Mouse (Mus musculus): ENCODE results near the gene Tfap2a. TPM values are rescaled to one million over a fixed set of nuclear protein-coding genes. Genes with fewer than 3 reads are reported as not detected.

Gene Tfap2a
- 0.94 and 1.2 TPM in 2 replicates for polyA plus RNA-seq (2014; fragmentation: Nextera tagmentation; extraction: Ambion mirVana)

DNA sequence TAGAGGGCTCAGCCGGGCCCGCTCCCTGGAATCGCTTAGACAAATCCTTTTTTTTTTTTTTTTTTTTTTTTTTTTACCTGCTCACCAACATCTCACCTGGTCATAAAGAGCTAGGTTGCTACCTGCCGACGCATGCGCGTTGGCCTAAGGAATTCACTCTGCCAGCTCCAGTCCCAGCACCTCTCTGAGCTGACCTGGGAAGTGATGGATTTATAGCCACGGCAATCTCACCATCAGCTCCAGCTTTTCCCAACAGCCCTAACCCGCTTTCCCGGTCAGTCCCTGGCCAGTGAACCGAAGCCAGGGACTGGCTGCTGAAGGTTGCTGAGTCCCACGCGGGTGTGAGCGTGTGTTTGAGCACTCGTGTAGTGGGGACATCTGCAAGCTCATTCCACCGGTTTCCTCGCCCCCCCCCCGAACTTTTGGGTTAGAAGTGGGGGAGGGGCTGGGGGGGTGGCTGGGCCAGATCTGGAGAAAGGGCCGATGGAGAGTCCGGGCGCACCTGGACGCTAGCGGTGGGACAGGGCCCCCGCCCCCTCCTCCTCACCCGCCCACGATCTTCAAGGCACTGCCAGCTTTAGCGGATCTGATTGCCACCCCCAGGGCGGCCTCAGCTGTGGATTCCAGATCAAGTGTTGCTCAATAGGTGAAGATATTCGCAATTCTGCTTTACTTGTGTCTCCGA lies at the start of gene Tfap2a:
Gene Tfap2a (minus strand): TSS at position 181 of the 685 bp plus-strand sequence.
- Histone ChIP-seq H3K9ac (replicated peaks; ENCODE audit: low read depth, low read length) (no peak within 1 kb of the TSS), H3K4me2 (replicated peaks; ENCODE audit: low read depth, low read length) (no peak within 1 kb of the TSS), H3K9me3 (ENCODE audit: control insufficient read depth, low read depth, low read length) (no peaks in the 10 kb centered on the region), H3K4me3 (ENCODE audit: low read depth, low read length) (peak within 1 kb of the TSS; percentile 0; the same call in 1 of the 2 replicates), H3K4me1 (ENCODE audit: control insufficient read depth, insufficient read depth, low read length) (0 out of 2 replicates have a peak, but pooled peaks cover 3% of the 10 kb centered on the region), H3K27me3 (ENCODE audit: control insufficient read depth, insufficient read depth, low read length) (peaks cover 77% of the 10 kb centered on the region), H3K36me3 (ENCODE audit: control insufficient read depth, insufficient read depth, low read length) (no peaks in the 10 kb centered on the region), H3K27ac (ENCODE audit: low read length) (no peak within 1 kb of the TSS)
- WGBS = under 1% methylated on average over 30 of the region's 30 CpGs
- ATAC-seq (ENCODE audit: insufficient number of reproducible peaks, insufficient read depth, low FRiP score, low read depth) = no peak

DNA sequence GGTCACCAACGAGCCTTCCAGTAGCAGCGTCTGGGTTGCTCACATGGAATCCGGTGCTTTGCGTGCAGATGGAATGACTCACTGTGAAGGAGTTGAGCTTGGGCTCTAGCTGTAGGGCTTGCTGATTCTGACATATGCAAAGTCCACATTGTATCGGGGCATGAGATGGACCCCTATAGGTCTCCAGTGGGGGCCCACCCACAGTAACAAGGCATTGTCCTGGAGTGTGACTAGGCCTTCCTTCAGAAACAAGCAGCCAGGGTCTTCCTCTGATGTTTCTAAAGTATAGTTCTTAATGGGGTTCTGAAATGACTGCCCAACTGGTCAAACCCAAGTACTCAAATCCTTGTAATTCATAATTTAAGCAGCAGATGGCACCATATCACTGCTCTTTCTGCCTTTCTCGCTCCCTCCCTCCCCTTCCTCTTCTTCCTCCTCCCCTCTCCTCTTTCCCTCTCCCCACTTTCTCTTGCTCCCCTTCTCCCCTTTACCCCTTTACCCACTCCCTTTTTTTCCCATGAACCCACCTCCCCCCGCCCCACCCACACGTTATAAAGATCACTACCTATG lies 46.1 kb upstream of the Tfap2a start:
- H3K4me2 ChIP-seq (replicated peaks; ENCODE audit: low read depth, low read length) = no peak overlapping the region
- H3K36me3 ChIP-seq (ENCODE audit: control insufficient read depth, insufficient read depth, low read length) = no peaks in the 10 kb centered on the region
- H3K4me1 ChIP-seq (ENCODE audit: control insufficient read depth, insufficient read depth, low read length) = no peaks in the 10 kb centered on the region
- no peak overlapping the region for H3K9ac ChIP-seq (replicated peaks; ENCODE audit: low read depth, low read length)
- WGBS = 42% methylated on average over 8 of the region's 8 CpGs
- no peaks in the 10 kb centered on the region for H3K9me3 ChIP-seq (ENCODE audit: control insufficient read depth, low read depth, low read length)
- H3K27me3 ChIP-seq (ENCODE audit: control insufficient read depth, insufficient read depth, low read length) = no peaks in the 10 kb centered on the region
- no peak overlapping the region for H3K27ac ChIP-seq (ENCODE audit: low read length)
- ATAC-seq (ENCODE audit: insufficient number of reproducible peaks, insufficient read depth, low FRiP score, low read depth) = no peak
- H3K4me3 ChIP-seq (ENCODE audit: low read depth, low read length) = no peak overlapping the region

DNA sequence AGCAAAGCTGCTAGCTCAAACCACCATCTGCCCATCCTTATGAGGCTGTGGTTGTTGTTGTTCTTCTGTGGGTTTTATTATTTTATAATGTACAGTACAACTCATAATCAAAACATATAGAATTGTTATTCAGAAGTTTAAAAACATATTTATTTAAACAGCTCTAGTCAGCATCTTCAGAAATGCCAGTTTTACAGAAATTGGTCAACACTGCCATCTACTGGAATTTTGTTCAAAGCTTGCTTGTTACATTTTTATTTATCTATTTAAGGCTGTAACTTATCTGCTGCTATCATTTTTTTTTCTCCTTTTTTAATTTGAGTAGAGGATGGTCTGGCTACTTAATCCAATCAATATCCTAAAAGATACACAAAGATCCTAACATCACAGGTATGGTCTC lies 19.8 kb upstream of the Tfap2a start:
- H3K4me2 ChIP-seq (replicated peaks; ENCODE audit: low read depth, low read length) = no peak overlapping the region
- ATAC-seq (ENCODE audit: insufficient number of reproducible peaks, insufficient read depth, low FRiP score, low read depth) = no peak
- no peaks in the 10 kb centered on the region for H3K36me3 ChIP-seq (ENCODE audit: control insufficient read depth, insufficient read depth, low read length)
- H3K27me3 ChIP-seq (ENCODE audit: control insufficient read depth, insufficient read depth, low read length) = no peaks in the 10 kb centered on the region
- no peaks in the 10 kb centered on the region for H3K9me3 ChIP-seq (ENCODE audit: control insufficient read depth, low read depth, low read length)
- H3K9ac ChIP-seq (replicated peaks; ENCODE audit: low read depth, low read length) = no peak overlapping the region
- H3K4me1 ChIP-seq (ENCODE audit: control insufficient read depth, insufficient read depth, low read length) = no peaks in the 10 kb centered on the region
- no peak overlapping the region for H3K27ac ChIP-seq (ENCODE audit: low read length)
- H3K4me3 ChIP-seq (ENCODE audit: low read depth, low read length) = no peak overlapping the region

DNA sequence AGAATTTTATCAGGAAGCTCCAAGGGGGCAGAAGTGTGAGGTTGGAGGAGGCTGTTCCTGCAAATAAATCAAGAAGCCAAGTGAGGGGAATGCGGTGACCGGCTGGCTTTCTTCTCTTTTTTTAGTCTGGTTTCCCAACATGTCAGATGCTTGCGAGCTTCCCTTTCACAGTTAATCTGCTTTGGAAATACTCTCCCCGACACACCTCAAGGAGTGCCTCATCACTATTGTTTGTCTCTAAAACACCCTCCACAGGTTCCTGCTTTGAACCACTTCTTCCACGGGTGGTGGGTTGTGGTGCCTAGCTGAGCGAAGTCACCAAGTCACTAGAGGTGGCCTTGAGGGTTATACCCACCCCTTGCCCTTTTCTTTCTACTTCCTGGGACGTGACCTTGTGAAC lies 18.2 kb upstream of the Tfap2a start:
- no peak overlapping the region for H3K4me2 ChIP-seq (replicated peaks; ENCODE audit: low read depth, low read length)
- WGBS = 55% methylated on average over 7 of the region's 7 CpGs
- ATAC-seq (ENCODE audit: insufficient number of reproducible peaks, insufficient read depth, low FRiP score, low read depth) = no peak

DNA sequence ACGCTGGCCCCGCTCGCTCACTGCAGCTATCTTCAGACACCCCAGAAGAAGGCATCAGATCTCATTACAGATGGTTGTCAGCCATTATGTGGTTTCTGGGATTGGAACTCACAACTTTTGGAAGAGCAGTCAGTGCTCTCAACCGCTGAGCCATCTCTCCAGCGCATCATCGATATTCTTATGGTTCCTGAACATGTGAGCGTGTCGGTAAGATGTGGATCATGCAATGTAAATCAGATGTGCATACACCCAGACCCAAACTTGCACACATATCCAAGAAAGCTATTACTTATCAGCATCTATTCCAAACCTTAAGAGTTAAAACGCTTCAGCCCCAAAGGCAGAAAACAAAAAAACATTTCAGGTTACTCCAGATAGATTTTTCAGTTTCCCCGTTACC lies 15.9 kb upstream of the Tfap2a start:
- 93% methylated on average over 10 of the region's 10 CpGs for WGBS
- ATAC-seq (ENCODE audit: insufficient number of reproducible peaks, insufficient read depth, low FRiP score, low read depth) = no peak
- no peak overlapping the region for H3K4me2 ChIP-seq (replicated peaks; ENCODE audit: low read depth, low read length)
- H3K9ac ChIP-seq (replicated peaks; ENCODE audit: low read depth, low read length) = no peak overlapping the region
- no peaks in the 10 kb centered on the region for H3K4me1 ChIP-seq (ENCODE audit: control insufficient read depth, insufficient read depth, low read length)
- H3K9me3 ChIP-seq (ENCODE audit: control insufficient read depth, low read depth, low read length) = no peaks in the 10 kb centered on the region
- no peak overlapping the region for H3K4me3 ChIP-seq (ENCODE audit: low read depth, low read length)
- H3K27me3 ChIP-seq (ENCODE audit: control insufficient read depth, insufficient read depth, low read length) = no peaks in the 10 kb centered on the region
- no peak overlapping the region for H3K27ac ChIP-seq (ENCODE audit: low read length)
- H3K36me3 ChIP-seq (ENCODE audit: control insufficient read depth, insufficient read depth, low read length) = no peaks in the 10 kb centered on the region

More for the DNA sequence above, 18.2 kb upstream of the Tfap2a start:
- Histone ChIP-seq H3K4me1 (ENCODE audit: control insufficient read depth, insufficient read depth, low read length) (no peaks in the 10 kb centered on the region), H3K9me3 (ENCODE audit: control insufficient read depth, low read depth, low read length) (no peaks in the 10 kb centered on the region), H3K4me3 (ENCODE audit: low read depth, low read length) (no peak overlapping the region), H3K27me3 (ENCODE audit: control insufficient read depth, insufficient read depth, low read length) (no peaks in the 10 kb centered on the region), H3K9ac (replicated peaks; ENCODE audit: low read depth, low read length) (no peak overlapping the region), H3K36me3 (ENCODE audit: control insufficient read depth, insufficient read depth, low read length) (no peaks in the 10 kb centered on the region), H3K27ac (ENCODE audit: low read length) (no peak overlapping the region)

DNA sequence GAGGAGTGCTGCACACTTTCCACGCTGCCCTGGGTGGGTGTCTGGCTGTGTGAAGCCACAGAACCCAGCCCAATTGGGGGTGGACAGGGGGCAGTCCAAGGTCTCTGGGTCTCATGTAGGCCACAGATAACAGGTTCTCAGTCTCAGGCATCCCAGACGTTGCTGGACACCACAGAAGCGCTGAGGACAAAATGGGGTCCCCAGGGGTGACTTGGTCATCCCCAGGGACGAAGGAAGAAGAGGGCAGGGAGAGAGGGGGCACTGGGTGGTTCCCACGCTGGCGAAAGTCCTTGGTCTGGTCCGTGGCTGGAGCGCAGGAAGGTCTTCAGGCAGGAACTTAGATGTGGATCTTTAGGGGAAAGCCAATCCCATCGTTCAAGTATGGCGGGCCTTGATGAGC lies 13.7 kb upstream of the Tfap2a start:
- ATAC-seq (ENCODE audit: insufficient number of reproducible peaks, insufficient read depth, low FRiP score, low read depth) = no peak
- Histone ChIP-seq H3K36me3 (ENCODE audit: control insufficient read depth, insufficient read depth, low read length) (no peaks in the 10 kb centered on the region), H3K4me3 (ENCODE audit: low read depth, low read length) (no peak overlapping the region), H3K27ac (ENCODE audit: low read length) (no peak overlapping the region), H3K4me2 (replicated peaks; ENCODE audit: low read depth, low read length) (no peak overlapping the region), H3K9me3 (ENCODE audit: control insufficient read depth, low read depth, low read length) (no peaks in the 10 kb centered on the region), H3K27me3 (ENCODE audit: control insufficient read depth, insufficient read depth, low read length) (no peaks in the 10 kb centered on the region), H3K4me1 (ENCODE audit: control insufficient read depth, insufficient read depth, low read length) (no peaks in the 10 kb centered on the region), H3K9ac (replicated peaks; ENCODE audit: low read depth, low read length) (no peak overlapping the region)
- WGBS = 89% methylated on average over 10 of the region's 10 CpGs

DNA sequence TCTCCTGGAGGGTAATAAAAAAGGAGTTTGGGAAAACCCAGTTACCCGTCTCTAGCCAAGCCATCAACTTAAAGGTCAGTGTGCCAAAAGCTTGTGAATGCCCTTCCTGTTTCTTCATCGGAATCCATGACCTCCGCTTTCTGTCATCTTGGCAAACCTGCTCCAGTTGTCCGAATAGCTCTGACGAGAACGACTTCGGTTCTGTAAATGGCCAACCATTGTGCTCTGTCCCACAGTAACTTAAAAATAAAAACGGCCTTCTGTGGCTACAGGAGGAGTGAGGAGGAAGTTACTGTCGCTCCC lies 11.4 kb upstream of the Tfap2a start:
- Histone ChIP-seq H3K4me2 (replicated peaks; ENCODE audit: low read depth, low read length) (peak overlapping the region; percentile 31; the same call in 1 of the 2 replicates), H3K9ac (replicated peaks; ENCODE audit: low read depth, low read length) (no peak overlapping the region), H3K36me3 (ENCODE audit: control insufficient read depth, insufficient read depth, low read length) (no peaks in the 10 kb centered on the region), H3K27ac (ENCODE audit: low read length) (no peak overlapping the region), H3K9me3 (ENCODE audit: control insufficient read depth, low read depth, low read length) (0 out of 2 replicates have a peak, but pooled peaks cover 6% of the 10 kb centered on the region), H3K4me1 (ENCODE audit: control insufficient read depth, insufficient read depth, low read length) (no peaks in the 10 kb centered on the region), H3K4me3 (ENCODE audit: low read depth, low read length) (no peak overlapping the region), H3K27me3 (ENCODE audit: control insufficient read depth, insufficient read depth, low read length) (peaks cover 19% of the 10 kb centered on the region)
- WGBS = 62% methylated on average over 9 of the region's 9 CpGs
- ATAC-seq (ENCODE audit: insufficient number of reproducible peaks, insufficient read depth, low FRiP score, low read depth) = no peak

DNA sequence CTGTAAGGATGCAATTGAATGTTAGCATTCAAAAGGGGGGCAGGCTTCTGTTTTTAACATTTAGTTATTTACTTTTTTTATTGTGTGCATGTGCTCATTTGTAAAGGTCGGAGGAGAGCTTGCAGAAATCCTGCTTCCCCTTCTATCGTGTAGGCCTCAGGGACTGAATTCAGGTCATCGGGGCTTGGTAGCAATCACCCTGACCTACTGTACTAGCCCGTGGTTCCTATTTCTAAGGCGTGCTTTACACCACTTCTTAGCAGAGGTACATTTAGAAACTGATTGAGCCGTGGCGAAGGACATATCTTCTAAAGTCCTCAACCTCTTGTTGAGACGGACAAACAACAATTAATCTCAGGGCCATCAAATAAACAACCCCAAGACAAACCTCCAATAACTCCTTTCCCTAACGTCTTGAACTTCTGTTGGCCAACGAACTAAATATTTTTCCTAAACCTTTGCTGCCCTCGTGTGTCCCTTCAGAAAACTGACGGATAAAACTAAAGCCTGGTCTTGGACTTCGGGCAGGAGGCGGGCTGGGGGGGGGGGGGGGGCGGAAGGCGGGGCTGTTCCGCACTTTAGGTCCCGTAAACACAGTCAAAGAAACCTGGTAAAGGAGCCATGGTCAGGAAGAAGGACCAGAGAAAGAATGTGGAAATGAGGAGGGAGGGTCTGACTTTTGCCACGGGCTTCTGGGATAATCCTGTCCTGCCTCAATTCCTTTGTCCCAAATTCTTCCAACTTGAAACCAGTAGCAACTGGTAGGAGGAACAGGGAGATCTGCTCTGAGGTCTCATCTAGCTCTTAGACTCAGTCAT lies 10.8 kb upstream of the Tfap2a start:
- Histone ChIP-seq H3K9me3 (ENCODE audit: control insufficient read depth, low read depth, low read length) (0 out of 2 replicates have a peak, but pooled peaks cover 6% of the 10 kb centered on the region), H3K4me1 (ENCODE audit: control insufficient read depth, insufficient read depth, low read length) (no peaks in the 10 kb centered on the region), H3K9ac (replicated peaks; ENCODE audit: low read depth, low read length) (no peak overlapping the region), H3K4me2 (replicated peaks; ENCODE audit: low read depth, low read length) (peak overlapping the region; percentile 31), H3K36me3 (ENCODE audit: control insufficient read depth, insufficient read depth, low read length) (no peaks in the 10 kb centered on the region), H3K27ac (ENCODE audit: low read length) (no peak overlapping the region), H3K27me3 (ENCODE audit: control insufficient read depth, insufficient read depth, low read length) (peaks cover 24% of the 10 kb centered on the region), H3K4me3 (ENCODE audit: low read depth, low read length) (no peak overlapping the region)
- WGBS = 13% methylated on average over 19 of the region's 19 CpGs
- no peak for ATAC-seq (ENCODE audit: insufficient number of reproducible peaks, insufficient read depth, low FRiP score, low read depth)
